Mouse (Mus musculus): Measurements from ENCODE around the gene Mkrn2. TPM values are rescaled to one million over a fixed set of nuclear protein-coding genes. Genes with fewer than 3 reads are reported as not detected.

The Mkrn2 gene
- total RNA-seq, 2 experiments from 2014 or later = 35.0 to 40.4 TPM

GRCm38 (mm10) chr6:115666641-115667040 lies 64.9 kb downstream of the Mkrn2 start:
- DNase-seq = no peak
- intact Hi-C loops (cut with DNase I; ENCODE audit: low total_unique reads) = no loop called here

Other genes with a start within 250 kb of the Mkrn2 start
- 1 to 10 TPM; 4.0 to 6.7 TPM for gene Pparg, start 241.0 kb upstream of the Mkrn2 start, total RNA-seq (2021)
- 1 to 10 TPM; 6.0 to 7.4 TPM for gene Tsen2, start 57.2 kb upstream of the Mkrn2 start, total RNA-seq (2021)
- under 1 TPM; 0.14 to 0.22 TPM for gene Mkrn2os, start 9.3 kb upstream of the Mkrn2 start, total RNA-seq (2021)
- gene Raf1, start 74.7 kb downstream of the Mkrn2 start, total RNA-seq (2021) = 10 to 100 TPM; 88.8 to 92.8 TPM
- gene Tmem40, start 160.5 kb downstream of the Mkrn2 start, total RNA-seq (2021) = under 1 TPM; 0.33 to 0.80 TPM
- gene Cand2, start 172.6 kb downstream of the Mkrn2 start, total RNA-seq (2021) = 10 to 100 TPM; 68.1 to 86.4 TPM
- 100 to 1,000 TPM; 847 to 987 TPM for gene Rpl32, start 206.8 kb downstream of the Mkrn2 start, total RNA-seq (2021)
- gene Efcab12, start 236.5 kb downstream of the Mkrn2 start, total RNA-seq (2021) = under 1 TPM; 0.08 to 0.18 TPM